Mouse (Mus musculus): ENCODE results near the gene Rasal2. TPM values are rescaled to one million over a fixed set of nuclear protein-coding genes. Genes with fewer than 3 reads are reported as not detected.

Rasal2 gene
- polyA plus RNA-seq, 1 experiment: 1.5 TPM

DNA sequence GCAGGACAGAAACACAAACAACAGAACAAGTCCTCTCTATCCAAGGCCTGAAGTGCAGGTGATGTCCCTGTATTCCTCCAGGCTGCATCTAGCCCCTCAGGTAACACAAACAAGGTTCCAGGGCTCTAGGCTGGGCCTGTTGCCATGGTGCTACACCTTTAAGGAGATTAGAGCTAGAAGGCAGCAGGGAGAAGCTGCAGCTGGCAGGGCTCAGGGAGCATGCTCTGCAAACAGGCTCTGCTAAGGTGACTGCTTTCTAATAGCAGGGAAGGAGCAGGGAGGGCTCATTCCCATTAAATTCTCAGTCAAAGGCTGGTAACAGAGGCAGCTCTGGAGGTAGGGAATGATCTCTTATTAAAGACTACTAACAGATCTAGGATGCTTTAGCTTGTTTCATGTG is 231.3 kb downstream of the Rasal2 start:
- no peak for DNase-seq (ENCODE audit: low read depth, low spot score)

DNA sequence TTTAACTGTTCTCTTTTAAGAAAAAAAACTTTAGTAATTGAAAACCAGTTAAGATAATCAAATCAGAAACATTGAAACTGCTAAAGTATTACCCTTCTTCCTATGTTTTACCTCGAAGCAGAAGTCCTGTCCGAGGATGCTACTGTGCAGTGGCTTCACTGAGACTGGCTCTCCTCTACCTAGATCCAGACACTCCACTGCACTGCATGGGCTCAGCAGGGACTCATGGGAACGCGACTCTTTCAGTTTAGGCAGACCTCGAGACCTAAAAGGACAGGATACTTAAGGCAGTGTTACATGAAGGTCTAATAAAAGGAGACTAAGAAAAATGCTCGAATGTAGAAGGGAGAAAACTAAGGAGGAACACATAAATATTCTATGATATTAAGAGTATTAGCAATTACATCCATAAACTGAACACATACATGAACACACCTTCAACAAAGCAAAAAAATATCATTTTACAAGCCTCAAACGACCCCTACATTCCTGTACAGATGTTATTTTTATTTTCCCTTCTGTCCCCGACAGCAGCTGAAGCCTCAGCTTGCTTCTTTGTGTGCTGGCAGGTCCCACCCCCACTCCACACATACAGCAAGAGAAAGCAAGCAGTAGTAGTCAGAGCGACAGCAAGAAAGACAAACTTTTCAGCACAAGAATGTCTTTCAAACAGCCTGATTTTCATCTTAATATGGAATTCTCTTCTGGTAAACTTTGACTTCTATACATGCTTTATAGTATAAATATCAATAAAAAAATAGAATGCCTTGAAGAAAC is 233.2 kb downstream of the Rasal2 start:
- 54% methylated on average over 9 of the region's 9 CpGs for WGBS

DNA sequence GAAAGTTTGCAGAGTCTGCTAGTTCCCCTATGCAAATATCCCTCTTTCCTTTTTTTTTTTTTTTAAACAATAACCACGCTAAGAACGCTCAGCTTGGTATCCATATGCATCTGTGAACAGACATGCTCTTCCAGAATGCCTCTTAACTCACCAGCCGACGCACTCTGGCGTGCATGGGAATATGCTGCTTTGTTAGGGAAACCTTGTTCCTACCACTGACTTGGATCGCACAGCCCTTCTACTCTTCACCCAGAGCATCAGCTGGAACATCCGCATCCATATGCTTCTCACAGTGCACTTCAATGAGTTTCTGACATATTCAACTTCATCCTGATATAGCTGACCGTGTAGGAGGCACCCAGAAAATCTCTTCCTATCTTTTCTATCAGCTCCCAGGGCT is 243.1 kb downstream of the Rasal2 start:
- DNase-seq (ENCODE audit: low read depth, low spot score): no peak
- 92% methylated on average over 8 of the region's 8 CpGs for WGBS

More for the DNA sequence above, 233.2 kb downstream of the Rasal2 start:
- no peak for DNase-seq (ENCODE audit: low read depth, low spot score)

DNA sequence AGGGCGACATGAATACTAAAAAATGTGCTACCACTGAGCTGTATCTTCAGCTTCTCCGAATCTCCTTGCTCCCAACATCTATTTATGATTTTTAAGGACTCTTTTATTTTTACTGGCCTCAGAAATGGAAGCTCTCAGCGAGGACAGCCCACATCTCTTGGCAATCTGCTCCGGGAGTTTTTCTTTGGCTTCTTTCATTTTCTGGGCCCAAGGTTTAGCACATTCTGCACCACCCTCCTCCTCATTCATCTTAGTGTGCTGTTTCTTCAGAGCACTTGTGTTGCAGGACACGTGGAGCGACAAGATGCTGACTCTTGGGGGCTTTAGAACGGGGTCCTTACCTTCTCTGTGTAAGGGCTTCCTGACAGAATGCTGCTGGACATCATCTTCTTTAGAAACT is 243.5 kb downstream of the Rasal2 start:
- WGBS: 85% methylated on average over 7 of the region's 7 CpGs
- DNase-seq (ENCODE audit: low read depth, low spot score): no peak

DNA sequence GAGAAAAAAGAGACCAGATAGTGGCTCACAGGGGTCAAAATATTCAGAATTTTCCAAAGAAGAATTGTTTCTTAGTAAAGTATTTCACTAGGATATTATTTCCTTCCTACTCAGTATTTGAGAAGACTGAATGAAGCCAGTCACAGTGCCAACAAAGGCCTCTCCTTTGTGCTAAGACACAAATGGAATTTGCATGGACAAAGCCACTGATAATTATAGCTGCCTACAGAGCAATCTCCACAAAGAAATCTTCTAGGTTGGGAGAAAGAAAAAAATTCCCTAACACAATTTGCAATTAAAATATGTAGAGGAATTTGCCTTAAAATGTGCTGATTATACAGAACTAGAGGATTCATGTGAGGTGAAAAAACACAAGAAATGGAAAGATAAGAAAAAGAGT is 258.6 kb downstream of the Rasal2 start:
- no peak for DNase-seq (ENCODE audit: low read depth, low spot score)

DNA sequence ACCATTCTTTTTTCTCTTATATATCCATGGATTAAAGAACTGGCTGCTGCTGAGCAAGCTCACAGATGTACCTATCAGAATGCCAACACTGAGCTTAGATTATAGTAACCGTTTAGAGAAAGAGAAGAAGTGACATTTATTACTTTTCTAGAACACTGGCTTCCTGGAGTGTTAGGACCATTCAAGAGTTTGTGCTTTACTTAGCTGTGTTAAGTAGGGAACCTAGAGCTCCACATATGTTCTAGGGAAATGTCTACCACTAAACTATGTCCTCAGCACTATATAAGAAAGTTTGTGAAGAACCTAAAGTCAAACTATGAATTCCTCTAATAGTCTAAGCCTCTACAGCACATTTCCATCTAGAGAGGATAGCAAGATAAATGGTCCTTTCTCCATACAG is 262.3 kb downstream of the Rasal2 start:
- 63% methylated on average over 1 of the region's 1 CpGs for WGBS
- DNase-seq (ENCODE audit: low read depth, low spot score): no peak

DNA sequence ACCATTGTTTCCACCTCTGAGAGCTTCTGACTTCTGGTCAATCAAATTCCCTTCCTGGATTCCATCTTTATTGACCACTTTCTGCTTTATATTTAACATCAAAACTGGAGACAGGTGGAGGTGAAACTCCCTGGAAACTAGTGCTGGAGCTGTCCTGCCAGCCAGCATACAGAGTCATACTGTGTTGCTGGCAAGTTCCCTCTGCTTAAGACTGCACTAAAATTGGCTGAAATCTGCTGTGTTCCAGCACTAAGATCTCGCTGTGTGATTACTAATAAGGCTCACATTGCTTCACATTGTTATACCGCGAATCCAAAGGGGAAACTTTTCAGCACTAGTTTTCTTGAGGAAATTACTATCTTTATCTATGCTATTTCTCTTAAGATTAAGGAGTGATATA is 267.8 kb downstream of the Rasal2 start:
- 95% methylated on average over 3 of the region's 3 CpGs for WGBS
- DNase-seq (ENCODE audit: low read depth, low spot score): no peak

DNA sequence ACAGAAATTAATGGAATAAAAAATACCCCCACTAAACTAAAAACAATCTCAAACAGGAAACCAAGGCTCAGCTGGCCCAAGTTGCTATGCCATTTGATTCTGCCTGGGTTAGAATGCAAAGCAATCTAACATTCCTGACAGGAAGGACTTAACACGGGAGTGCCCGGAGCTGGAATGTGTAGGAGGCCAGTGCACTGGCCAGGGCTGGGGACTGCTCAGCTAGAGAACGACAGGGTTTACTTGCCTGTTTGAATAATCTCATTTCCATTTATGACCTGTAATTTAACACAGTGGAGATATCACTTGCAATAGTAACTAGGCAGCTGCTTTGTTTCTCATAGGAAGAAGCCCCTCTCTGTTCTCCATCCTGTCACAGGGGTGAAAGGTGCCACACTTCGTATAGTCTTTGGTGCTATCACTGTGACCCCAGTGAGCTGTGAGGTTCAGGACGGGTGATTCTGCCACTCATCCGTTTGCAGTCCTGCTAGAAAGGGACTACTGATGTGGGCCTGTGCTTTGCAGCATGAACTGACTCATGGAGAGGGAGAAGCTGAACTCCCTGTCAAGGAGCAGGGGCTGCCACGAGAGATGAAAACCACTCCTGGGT is 269.0 kb downstream of the Rasal2 start:
- no peak for DNase-seq (ENCODE audit: low read depth, low spot score)
- 54% methylated on average over 7 of the region's 7 CpGs for WGBS

DNA sequence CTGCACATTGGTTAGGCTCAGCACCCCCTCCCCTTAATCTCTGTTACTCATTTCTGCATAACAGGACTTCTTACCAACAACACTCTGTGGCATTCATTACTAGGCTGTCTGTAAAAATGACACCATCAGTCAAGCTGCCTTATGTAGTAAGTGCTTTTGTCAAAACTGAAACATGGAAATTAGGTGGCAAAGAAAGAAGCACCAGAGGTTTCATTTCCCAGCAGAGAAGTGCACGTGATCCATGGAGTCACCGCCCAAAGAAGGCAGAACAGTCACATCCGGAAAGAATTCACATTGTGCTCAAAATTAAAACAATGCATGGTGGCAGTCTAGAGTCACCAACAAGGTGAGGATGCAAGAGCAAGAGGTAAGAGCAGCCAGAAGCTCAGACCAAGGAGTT is 271.4 kb downstream of the Rasal2 start:
- WGBS: 80% methylated on average over 3 of the region's 3 CpGs
- no peak for DNase-seq (ENCODE audit: low read depth, low spot score)

DNA sequence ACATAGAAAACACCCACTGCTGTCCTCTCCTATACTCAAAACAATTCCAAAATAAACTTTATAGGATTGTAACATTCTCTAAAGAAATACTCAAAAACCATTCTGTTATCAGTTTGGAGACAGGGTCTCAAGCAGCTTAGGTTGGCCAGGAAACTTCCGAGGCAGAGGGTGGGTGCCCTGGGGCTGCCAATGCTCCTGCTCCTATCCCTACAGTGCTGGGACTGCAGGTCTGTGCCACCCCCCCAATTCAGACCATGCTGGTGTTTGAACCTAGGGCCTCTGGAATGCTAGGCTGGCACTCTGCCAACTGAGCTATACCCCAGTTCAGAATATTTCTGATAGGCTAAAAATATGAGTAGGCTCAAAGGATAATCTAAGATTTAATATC is 274.5 kb downstream of the Rasal2 start:
- WGBS: 95% methylated on average over 1 of the region's 1 CpGs

DNA sequence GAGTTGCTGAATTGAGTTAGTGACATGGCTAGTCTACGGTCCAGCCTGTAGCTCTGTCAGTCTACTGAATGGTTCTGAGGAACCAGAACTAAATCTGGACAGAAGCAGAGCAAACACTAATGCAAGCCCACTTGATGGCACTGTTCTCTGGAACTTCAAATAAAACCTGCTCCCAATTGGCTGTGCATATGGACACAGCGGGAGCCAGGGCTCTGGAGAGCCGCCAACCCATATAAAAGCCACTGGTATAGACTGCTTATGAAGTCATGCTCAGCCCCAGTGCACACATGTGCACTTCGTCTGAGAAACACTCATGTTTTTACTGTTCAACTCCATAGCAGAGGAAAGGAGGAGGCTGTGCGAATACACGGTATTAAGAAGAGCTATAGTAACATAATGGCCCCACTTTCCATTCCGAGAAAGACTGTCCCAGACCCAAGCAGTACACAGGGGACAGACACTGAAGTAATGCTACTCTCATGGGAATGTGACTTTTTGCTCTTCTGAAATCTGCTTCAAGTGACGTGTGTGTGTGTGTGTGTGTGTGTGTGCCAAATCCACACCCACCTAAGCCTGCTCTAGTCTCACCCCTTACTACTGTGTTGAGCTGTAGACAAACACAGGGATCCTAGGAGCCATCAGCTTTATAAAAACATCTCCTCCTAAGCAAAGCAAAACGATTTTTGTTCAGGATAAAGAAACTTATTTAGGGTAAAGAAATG is 275.1 kb downstream of the Rasal2 start:
- no peak for DNase-seq (ENCODE audit: low read depth, low spot score)
- 59% methylated on average over 9 of the region's 9 CpGs for WGBS

More for the DNA sequence above, 274.5 kb downstream of the Rasal2 start:
- no peak for DNase-seq (ENCODE audit: low read depth, low spot score)

DNA sequence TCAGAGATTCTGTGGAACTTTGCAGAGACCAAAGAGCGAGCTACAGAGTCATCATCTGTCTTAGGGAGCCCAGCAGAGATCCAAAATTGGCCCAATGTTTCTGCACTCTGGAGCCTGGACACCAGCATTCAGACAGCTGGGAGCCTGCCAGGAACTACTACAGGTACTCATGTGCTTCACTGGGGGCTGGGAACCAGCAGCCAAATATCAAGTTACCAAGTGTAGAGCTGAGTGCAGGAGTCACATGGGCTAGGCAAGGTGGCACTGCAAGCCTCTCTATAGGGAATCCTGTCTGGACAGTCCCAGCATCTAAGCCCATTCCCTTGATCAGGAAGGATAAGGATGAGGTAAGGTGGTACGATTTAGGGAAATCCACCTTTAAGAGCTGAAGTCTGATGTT is 284.2 kb downstream of the Rasal2 start:
- WGBS: 95% methylated on average over 2 of the region's 2 CpGs
- DNase-seq (ENCODE audit: low read depth, low spot score): no peak

DNA sequence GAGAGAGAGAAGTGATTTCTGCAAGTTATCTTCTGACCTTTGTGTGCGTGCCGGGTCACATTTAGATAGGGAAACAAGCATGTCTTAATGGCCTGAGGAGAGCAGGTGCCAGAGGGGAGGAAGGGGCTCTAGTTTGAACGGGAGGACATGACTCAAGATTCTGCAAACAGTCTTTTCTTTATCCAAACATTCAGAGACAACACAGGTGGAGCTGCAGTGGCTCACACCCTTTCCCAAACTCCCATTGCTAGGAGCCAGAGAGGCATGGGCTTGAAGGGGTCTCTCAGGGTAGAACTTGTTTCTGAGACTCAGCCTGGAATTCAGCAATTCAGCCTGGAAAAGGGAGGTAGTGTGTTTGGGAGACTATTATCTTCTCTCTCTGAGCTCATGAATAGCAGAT is 288.6 kb downstream of the Rasal2 start:
- 35% methylated on average over 3 of the region's 3 CpGs for WGBS
- no peak for DNase-seq (ENCODE audit: low read depth, low spot score)

DNA sequence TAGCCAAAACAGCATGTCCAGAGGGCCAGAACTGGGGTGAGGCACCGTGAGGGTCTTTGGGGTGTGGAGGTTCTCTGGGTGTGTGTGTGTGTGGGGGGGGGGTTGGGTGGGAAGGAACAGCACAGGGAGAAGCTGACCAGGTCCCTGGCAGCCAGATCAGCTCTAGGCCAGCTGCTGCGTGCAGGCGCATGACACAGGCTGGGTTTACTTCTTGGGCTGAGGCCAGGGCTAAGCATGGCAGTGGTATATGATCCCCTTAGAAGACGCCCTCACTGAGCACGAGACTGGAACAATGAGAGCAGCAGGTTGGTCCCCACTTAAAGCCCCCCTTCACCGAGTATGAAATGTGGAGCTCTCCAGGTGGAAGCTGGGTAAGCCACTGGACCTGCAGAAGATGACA is 293.2 kb downstream of the Rasal2 start:
- WGBS: 78% methylated on average over 6 of the region's 6 CpGs
- no peak for DNase-seq (ENCODE audit: low read depth, low spot score)

DNA sequence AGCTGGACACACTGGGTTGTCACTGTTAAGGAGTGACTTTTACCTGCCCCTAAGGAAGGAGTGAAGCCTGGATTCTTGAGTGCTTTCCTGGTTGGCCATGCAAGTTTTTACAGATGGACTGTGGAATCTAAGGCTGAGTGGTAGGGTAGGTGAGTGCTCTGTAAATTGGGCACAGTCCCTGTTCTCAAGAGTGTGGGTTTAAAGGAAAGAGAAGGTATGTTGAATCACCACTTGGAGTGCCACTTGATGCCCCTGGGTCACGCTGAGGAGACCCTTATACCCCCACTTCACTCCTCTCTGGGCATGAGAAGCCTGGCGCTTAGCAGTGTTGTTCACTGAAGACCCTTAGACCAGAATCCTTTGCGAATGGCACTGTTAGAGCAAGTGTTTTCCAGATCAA is 295.0 kb downstream of the Rasal2 start:
- no peak for DNase-seq (ENCODE audit: low read depth, low spot score)
- 85% methylated on average over 3 of the region's 3 CpGs for WGBS

DNA sequence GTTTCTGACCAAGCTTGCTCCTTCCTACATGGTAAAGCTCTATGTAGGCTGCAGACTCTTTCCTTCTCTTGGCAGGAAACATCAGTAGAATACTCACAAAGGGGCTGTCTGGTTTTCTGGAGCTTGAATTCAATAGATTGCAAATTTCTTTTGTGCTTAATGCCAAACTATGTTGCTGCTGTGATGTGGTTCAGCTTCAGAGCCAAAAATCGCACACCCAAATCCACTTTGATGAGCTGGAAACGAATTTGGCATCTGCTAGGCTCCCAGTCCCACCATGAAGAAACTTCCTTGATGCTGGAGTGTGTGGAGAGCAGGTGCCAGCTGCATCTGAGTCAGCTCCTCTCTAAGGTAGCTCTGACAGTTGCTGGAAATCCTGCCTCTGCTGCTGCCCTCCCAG is 297.9 kb downstream of the Rasal2 start:
- 68% methylated on average over 2 of the region's 2 CpGs for WGBS
- DNase-seq (ENCODE audit: low read depth, low spot score): no peak

DNA sequence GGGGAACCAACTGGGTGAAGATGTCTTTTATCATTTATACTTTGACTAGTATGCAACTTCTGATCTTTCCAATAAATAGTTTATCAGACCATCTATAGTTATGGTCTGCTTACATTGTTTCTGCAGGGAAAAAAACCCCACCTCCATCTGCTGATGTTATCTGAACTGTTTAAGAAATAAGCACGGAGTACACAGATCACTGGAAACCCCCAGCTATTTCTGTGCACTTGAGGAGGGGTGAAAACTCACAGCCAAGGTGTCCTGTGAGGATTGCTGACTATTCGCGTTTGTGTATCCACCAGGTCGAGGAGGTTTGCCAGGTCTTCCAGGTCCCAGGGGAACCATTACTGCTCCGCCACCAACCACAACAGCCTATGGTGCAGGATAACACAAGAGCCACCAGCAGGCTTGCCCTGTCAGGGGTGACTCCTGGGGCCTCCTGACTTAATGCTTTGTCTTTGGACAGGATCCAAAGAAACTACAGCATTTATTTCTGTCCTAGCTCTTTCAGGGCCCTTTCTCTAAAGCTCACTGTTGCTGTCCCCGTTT is 302.0 kb downstream of the Rasal2 start:
- no peak for DNase-seq (ENCODE audit: low read depth, low spot score)
- 63% methylated on average over 6 of the region's 6 CpGs for WGBS

DNA sequence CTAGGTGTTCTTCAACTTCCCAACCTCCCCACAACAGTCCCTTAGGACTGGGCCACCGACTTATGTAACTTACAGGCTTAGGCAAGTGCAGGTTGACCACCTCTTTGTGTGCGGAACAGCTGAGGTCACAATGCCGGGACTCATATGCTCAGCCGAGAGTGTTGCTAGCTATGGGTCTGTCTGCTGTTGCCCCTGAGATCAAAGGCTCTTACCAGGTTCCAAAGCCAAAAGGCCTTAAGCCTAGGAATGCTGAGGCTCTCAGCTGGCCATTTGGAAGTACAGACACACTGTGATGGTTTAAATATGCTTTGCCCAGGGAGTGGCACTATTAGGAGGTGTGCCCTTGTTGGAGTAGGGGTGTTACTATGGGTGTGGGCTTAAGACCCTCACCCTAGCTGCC is 303.8 kb downstream of the Rasal2 start, which contains the start of gene Tex35:
TSS of gene Tex35 (minus strand) at position 101 of the 400 bp plus-strand sequence.
- no peak for DNase-seq (ENCODE audit: low read depth, low spot score)
- WGBS: 90% methylated on average over 4 of the region's 4 CpGs

DNA sequence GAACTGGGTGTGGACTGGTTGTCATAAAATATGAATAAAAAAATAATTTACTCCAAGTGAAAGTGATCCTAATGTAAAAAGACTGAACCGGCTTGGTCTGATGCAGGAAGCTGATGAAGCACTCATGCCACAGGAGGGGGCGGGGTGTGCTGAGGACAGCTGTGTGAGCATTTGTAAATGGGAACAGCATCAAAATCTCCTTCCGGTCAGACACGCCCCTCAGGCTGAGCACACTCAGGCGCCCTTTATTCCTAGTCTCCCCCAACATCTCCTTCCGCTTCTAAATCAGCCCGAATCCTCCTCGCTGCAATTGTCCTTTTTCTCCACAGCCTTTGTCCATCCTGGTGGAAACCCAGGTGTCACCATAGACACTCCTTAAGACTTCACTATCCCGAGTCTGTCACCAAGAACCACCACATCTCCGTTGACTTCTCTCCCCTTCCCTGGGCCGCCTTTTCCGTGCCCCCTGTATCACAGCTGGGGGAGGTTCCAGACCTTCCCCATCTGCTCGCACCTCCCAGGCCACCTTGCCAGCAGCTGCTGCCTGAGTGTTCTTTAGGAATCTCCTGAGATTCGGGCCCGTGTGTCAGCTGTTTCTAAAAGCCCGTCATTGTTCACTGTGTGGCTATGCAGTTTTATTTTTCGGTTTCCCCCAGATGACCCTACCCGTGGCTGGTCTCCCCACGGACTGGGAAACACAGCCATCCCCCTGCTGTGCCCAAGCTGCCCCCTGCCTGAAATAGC is 311.1 kb downstream of the Rasal2 start:
- WGBS: 11% methylated on average over 19 of the region's 19 CpGs
- DNase-seq (ENCODE audit: low read depth, low spot score): no peak

DNA sequence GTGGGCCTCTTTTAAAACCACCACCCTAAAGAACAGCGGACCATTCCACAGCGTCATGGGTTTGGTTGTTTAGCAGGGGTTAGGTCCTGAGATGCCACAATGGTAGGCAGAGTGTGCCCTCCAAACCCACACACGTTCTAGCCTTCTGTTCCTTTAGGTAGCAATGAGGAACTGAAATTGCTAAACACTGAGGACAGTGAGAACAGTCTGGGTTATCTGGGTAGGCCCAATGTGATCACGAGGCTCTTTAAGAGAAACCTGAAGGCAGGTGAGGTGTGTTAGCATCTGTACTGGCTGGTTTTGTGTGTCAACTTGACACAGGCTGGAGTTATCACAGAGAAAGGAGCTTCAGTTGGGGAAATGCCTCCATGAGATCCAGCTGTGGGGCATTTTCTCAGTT is 316.9 kb downstream of the Rasal2 start:
- DNase-seq (ENCODE audit: low read depth, low spot score): no peak
- 75% methylated on average over 4 of the region's 4 CpGs for WGBS

Measured in large intestine, adult 2 months (tissue).